Mouse (Mus musculus) heart, postnatal 0 days (tissue): ENCODE results near the gene Ddx52.

Experiments
- CTCF ChIP-seq: IDR thresholded peaks from 2 replicates; pipeline ENCODE4 v1.5.1; 2016; ENCODE audit warnings: antibody characterized with exemption, control low read depth, low read depth
- EP300 ChIP-seq: IDR thresholded peaks from 2 replicates; pipeline ENCODE4 v1.6.1; 2016; ENCODE audit warnings: antibody characterized with exemption, low read depth

- no peak for TF ChIP-seq CTCF
- TF ChIP-seq EP300, result no peak
These were observed 9.3 kb upstream of the Ddx52 start for GRCm38 (mm10) chr11:83932506-83933106.
